In genomic region chr3:135757888-135758287, GRCm38 (mm10) we compare ENCODE assay signal across 23 mouse cellular contexts.
A peak's percentile ranks its signal among the peaks of the same experiment; 100 is the strongest.
DNase-seq lines count a peak whose midpoint lies in the region; ATAC-seq and TF ChIP-seq lines count a peak whose summit lies in the region.
"Had no signal": no experiment of that assay in that cellular context is flagged by ENCODE, and none has a peak within 500 bp of the region (broad histone marks: within the 10 kb centered on the region; RNA-seq: fewer than 3 reads in every experiment).

No protein-coding gene starts in this region.

- H3K9ac ChIP-seq in liver, embryonic 12.5 days = no peak overlapping the region
- H3K9ac ChIP-seq: embryonic facial prominence, embryonic 12.5 days; forebrain, embryonic 13.5 days; forebrain, embryonic 15.5 days; forebrain, postnatal 0 days had no signal

- H3K9me3 ChIP-seq in G1E (replicated peaks) = no peaks in the 10 kb centered on the region
- H3K9me3 ChIP-seq in liver, embryonic 12.5 days (replicated peaks) = no peaks in the 10 kb centered on the region
- H3K9me3 ChIP-seq: embryonic facial prominence, embryonic 10.5 days; embryonic facial prominence, embryonic 12.5 days; forebrain, embryonic 13.5 days; forebrain, embryonic 15.5 days had no signal

- H3K27me3 ChIP-seq in G1E (ENCODE audit: insufficient read depth, low read length) = peaks cover 5% of the 10 kb centered on the region; the same call in 1 of the 2 replicates
- H3K27me3 ChIP-seq in liver, embryonic 12.5 days (replicated peaks) = no peaks in the 10 kb centered on the region
- H3K27me3 ChIP-seq: embryonic facial prominence, embryonic 12.5 days; forebrain, embryonic 13.5 days; forebrain, embryonic 15.5 days; Patski had no signal

- H3K36me3 ChIP-seq in G1E (replicated peaks) = no peaks in the 10 kb centered on the region
- H3K36me3 ChIP-seq in liver, embryonic 12.5 days = no peaks in the 10 kb centered on the region
- H3K36me3 ChIP-seq: embryonic facial prominence, embryonic 10.5 days; embryonic facial prominence, embryonic 12.5 days; forebrain, embryonic 15.5 days had no signal

- TF ChIP-seq CTCF in G1E (IDR thresholded peaks at IDR 0.05; ENCODE audit: low read depth, low read length) = no peak

- no peak for DNase-seq in G1E (ENCODE audit: low spot score)
- DNase-seq in MEL-GATA-1-ER (ENCODE audit: extremely low read depth, low read depth) = peak; percentile 72
- DNase-seq in gastrocnemius, postnatal 25 days = no peak
- no peak for DNase-seq in T-cell, adult 2 months (ENCODE audit: low spot score)
- DNase-seq in Muller cell, postnatal 12 days (ENCODE audit: inconsistent ontology term) = no peak
- DNase-seq: adrenal gland, adult 2 months; adrenal gland, postnatal 10 days; adrenal gland, postnatal 36 days; B cell, adult 2 months; cerebellum, adult 11-12 months; cerebellum, adult 2 months; cerebellum, adult 9-10 months; cerebellum, postnatal 10 days; cerebellum, postnatal 25 days; forebrain, postnatal 0 days had no signal

- H3K27ac ChIP-seq in liver, embryonic 12.5 days = no peak overlapping the region
- H3K27ac ChIP-seq: embryonic facial prominence, embryonic 10.5 days; embryonic facial prominence, embryonic 12.5 days; forebrain, embryonic 13.5 days; forebrain, embryonic 15.5 days had no signal

- H3K4me2 ChIP-seq in liver, embryonic 12.5 days = no peak overlapping the region
- H3K4me2 ChIP-seq: embryonic facial prominence, embryonic 12.5 days; forebrain, embryonic 13.5 days; forebrain, embryonic 15.5 days had no signal

- H3K4me1 ChIP-seq in G1E (ENCODE audit: insufficient read depth, low read depth, low read length) = peaks cover 18% of the 10 kb centered on the region
- peaks cover 3% of the 10 kb centered on the region; the same call in 1 of the 2 replicates for H3K4me1 ChIP-seq in liver, embryonic 12.5 days
- H3K4me1 ChIP-seq: embryonic facial prominence, embryonic 10.5 days; embryonic facial prominence, embryonic 12.5 days; forebrain, embryonic 13.5 days; forebrain, embryonic 15.5 days had no signal

- H3K4me3 ChIP-seq in G1E (ENCODE audit: low read depth, low read length) = no peak overlapping the region
- H3K4me3 ChIP-seq in liver, embryonic 12.5 days = no peak overlapping the region
- H3K4me3 ChIP-seq: embryonic facial prominence, embryonic 10.5 days; embryonic facial prominence, embryonic 12.5 days; forebrain, embryonic 13.5 days; forebrain, embryonic 15.5 days had no signal

- ATAC-seq in G1E (ENCODE audit: extremely low read depth, insufficient number of reproducible peaks, low FRiP score, poor library complexity, severe bottlenecking) = peak; percentile 57
- ATAC-seq in megakaryocyte progenitor cell, adult 5-6 weeks (replicated peaks; ENCODE audit: poor library complexity) = peak; percentile 31; the same call in 1 of the 2 replicates
- ATAC-seq in liver, embryonic 12.5 days = no peak
- ATAC-seq: CD4-positive, CD25-positive, alpha-beta regulatory T cell, adult 4 months; forebrain, embryonic 13.5 days; forebrain, embryonic 15.5 days; forebrain, postnatal 0 days; Patski had no signal

- WGBS in liver, embryonic 12.5 days (ENCODE audit: insufficient replicate concordance) = 23% methylated on average over 1 of the region's 1 CpGs
